Mouse (Mus musculus) bone marrow, adult 2 months (tissue): ENCODE data around the gene Caprin1.

Experiments
- CTCF ChIP-seq: fragments of 200-500 bp; IDR thresholded peaks from 2 replicates; pipeline ENCODE4 v1.5.1; 2011; ENCODE audit warnings: low read length, control low read depth; ENCODE audit not compliant: control insufficient read depth, insufficient read depth
- POLR2A ChIP-seq: fragments of 200-500 bp; IDR thresholded peaks from 2 replicates; pipeline ENCODE4 v1.6.1; 2011; ENCODE audit warnings: low read depth, mild to moderate bottlenecking, control low read depth, low read length, borderline replicate concordance; ENCODE audit not compliant: control insufficient read depth

- TF ChIP-seq POLR2A (no peak), CTCF (no peak)
Observed at GRCm38 (mm10) chr2:103730999-103731398, 66.5 kb downstream of the Caprin1 start.
